Mouse (Mus musculus) ES-Bruce4 (cell line): ENCODE measurements at regions not wholly inside any gene's neighbourhood (a gene's known extent, or its start where the extent isn't known, plus 50 kb on each side); places are given as distances from the start of the nearest gene placed in this dataset.

Source experiments
- CTCF ChIP-seq: IDR thresholded peaks from one replicate; pipeline ENCODE4 v1.8.1; 2011; ENCODE audit warnings: low read depth, low read length
- EP300 ChIP-seq: IDR thresholded peaks from 2 replicates; pipeline ENCODE4 v1.6.1; 2011; ENCODE audit warnings: low read depth, low read length; ENCODE audit not compliant: insufficient read depth
- POLR2A ChIP-seq: IDR thresholded peaks from one replicate; pipeline ENCODE4 v1.8.1; 2011; ENCODE audit warnings: low read length; ENCODE audit not compliant: insufficient read depth

DNA sequence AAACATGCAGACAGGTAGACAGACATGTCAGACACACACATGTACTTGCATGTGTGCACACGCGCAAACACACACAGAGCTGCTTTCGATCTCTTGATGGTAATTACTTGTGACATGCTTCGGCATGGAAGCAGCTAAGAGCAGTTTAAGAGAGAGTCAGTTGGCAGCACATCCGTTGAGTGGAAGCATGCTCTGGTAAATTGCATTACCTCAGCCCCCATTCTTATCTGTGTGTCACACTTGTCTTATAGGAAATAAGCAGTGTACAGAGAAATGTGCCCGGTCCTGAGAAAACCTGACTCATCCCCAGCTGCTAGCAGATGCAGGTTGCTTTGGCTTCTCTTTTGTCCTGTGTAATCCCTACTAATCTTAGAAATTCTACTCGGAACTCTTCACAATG, 80.0 kb upstream of the Tmem150c start:
- TF ChIP-seq CTCF (no peak), POLR2A (no peak), EP300 (no peak)
